ENCODE assay signal across 8 mouse cellular contexts in the genomic region with DNA sequence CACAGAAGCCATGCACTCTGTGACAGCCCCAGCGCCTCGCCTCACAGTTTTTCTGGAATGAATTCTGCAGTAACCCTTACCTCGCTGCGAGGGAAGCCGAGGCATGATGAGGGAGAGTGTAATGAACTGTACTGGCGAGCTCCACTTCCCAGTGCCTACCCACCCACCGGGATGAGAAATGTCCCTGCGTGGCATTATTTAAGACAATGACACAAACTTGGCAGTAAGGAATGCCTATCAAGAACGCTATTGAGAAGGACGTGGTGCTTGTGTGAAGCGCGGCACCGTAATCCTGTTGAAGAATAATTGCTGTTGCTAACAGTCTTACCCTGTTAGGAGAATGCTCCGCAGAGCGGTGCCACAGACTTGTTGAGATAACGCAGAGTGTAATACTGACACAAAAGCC. TPM values are rescaled to one million over a fixed set of nuclear protein-coding genes. Genes with fewer than 3 reads are reported as not detected.
DNase-seq lines count a peak whose midpoint lies in the region; ATAC-seq and TF ChIP-seq lines count a peak whose summit lies in the region.

No protein-coding gene starts in this region.

- 4% methylated on average over 16 of the region's 16 CpGs for WGBS in forebrain, embryonic 16.5 days
- 50% methylated on average over 16 of the region's 16 CpGs for WGBS in limb, embryonic 15.5 days
- WGBS in liver, embryonic 11.5 days = 66% methylated on average over 16 of the region's 16 CpGs

- in situ Hi-C loops in Patski (cut with MboI; ENCODE audit: low pct_unique_long_range_greater_than_20kb) = loop anchor here (25.0 kb wide), 1 partner anchor 1990 kb away; no protein-coding TSS in a partner anchor

- peak; percentile 86 for DNase-seq in heart, adult 11 months
- DNase-seq in heart, adult 8-10 months (ENCODE audit: low spot score) = no peak
- no peak for DNase-seq in Patski (ENCODE audit: low read depth, low spot score)
- DNase-seq in thymus, postnatal 14 days = no peak
- no peak for DNase-seq in liver, embryonic 11.5 days (ENCODE audit: low spot score)

- peak; percentile 80 for ATAC-seq in Patski
- ATAC-seq in forebrain, embryonic 16.5 days = peak; percentile 90
- ATAC-seq in limb, embryonic 15.5 days (ENCODE audit: insufficient number of reproducible peaks, low FRiP score, low TSS enrichment, low read depth) = no peak
- ATAC-seq in CD4-positive, CD25-positive, alpha-beta regulatory T cell, adult 4 months = no peak
- ATAC-seq in liver, embryonic 11.5 days (replicated peaks; ENCODE audit: low FRiP score) = no peak

- no peaks in the 10 kb centered on the region for H3K27me3 ChIP-seq in Patski
- no peaks in the 10 kb centered on the region for H3K27me3 ChIP-seq in forebrain, embryonic 16.5 days (replicated peaks; ENCODE audit: control insufficient read depth, insufficient read depth, low read length)
- no peaks in the 10 kb centered on the region for H3K27me3 ChIP-seq in limb, embryonic 15.5 days
- H3K27me3 ChIP-seq in liver, embryonic 11.5 days (replicated peaks; ENCODE audit: control insufficient read depth, insufficient read depth, low read length) = no peaks in the 10 kb centered on the region

- peak overlapping the region; percentile 65 for H3K9ac ChIP-seq in forebrain, embryonic 16.5 days (replicated peaks; ENCODE audit: low read depth, low read length)
- no peak overlapping the region for H3K9ac ChIP-seq in limb, embryonic 15.5 days
- H3K9ac ChIP-seq in liver, embryonic 11.5 days (ENCODE audit: low read depth, low read length) = no peak overlapping the region

- H3K4me3 ChIP-seq in forebrain, embryonic 16.5 days (replicated peaks; ENCODE audit: low read length) = peak overlapping the region; percentile 45
- no peak overlapping the region for H3K4me3 ChIP-seq in limb, embryonic 15.5 days
- H3K4me3 ChIP-seq in liver, embryonic 11.5 days (ENCODE audit: low read depth, low read length) = no peak overlapping the region

- POLR2A ChIA-PET in Patski (lab: Charles Lee) = no interaction called here

- H3K4me1 ChIP-seq in forebrain, embryonic 16.5 days (replicated peaks; ENCODE audit: control insufficient read depth, insufficient read depth, low read length) = peaks cover 26% of the 10 kb centered on the region
- peaks cover 27% of the 10 kb centered on the region for H3K4me1 ChIP-seq in limb, embryonic 15.5 days
- H3K4me1 ChIP-seq in liver, embryonic 11.5 days (replicated peaks; ENCODE audit: control insufficient read depth, insufficient read depth, low read length) = peaks cover 3% of the 10 kb centered on the region; the same call in 1 of the 2 replicates

- H3K36me3 ChIP-seq in forebrain, embryonic 16.5 days (ENCODE audit: control insufficient read depth, insufficient read depth) = no peaks in the 10 kb centered on the region
- H3K36me3 ChIP-seq in limb, embryonic 15.5 days = no peaks in the 10 kb centered on the region
- H3K36me3 ChIP-seq in liver, embryonic 11.5 days (ENCODE audit: control insufficient read depth, insufficient read depth, low read length) = no peaks in the 10 kb centered on the region

- peak overlapping the region; percentile 76 for H3K27ac ChIP-seq in forebrain, embryonic 16.5 days (ENCODE audit: low read length)
- no peak overlapping the region for H3K27ac ChIP-seq in limb, embryonic 15.5 days
- H3K27ac ChIP-seq in liver, embryonic 11.5 days (ENCODE audit: low read depth, low read length) = no peak overlapping the region

- peak overlapping the region; percentile 78 for H3K4me2 ChIP-seq in forebrain, embryonic 16.5 days (ENCODE audit: low read length)
- H3K4me2 ChIP-seq in limb, embryonic 15.5 days = 0 out of 2 replicates have a peak overlapping the region, but pooled peaks have one; percentile 10
- H3K4me2 ChIP-seq in liver, embryonic 11.5 days = no peak overlapping the region

- no peak for TF ChIP-seq CTCF in Patski (IDR thresholded peaks at IDR 0.05)

- CTCF ChIA-PET in Patski (lab: Charles Lee) = interaction anchor here (1.1 to 2.2 kb wide), 4 partner anchors 9 to 22 kb away, joined by 3 to 8 read pairs (median 4); no protein-coding TSS in a partner anchor

- no peaks in the 10 kb centered on the region for H3K9me3 ChIP-seq in forebrain, embryonic 16.5 days (ENCODE audit: control insufficient read depth, low read length)
- H3K9me3 ChIP-seq in limb, embryonic 15.5 days = no peaks in the 10 kb centered on the region
- no peaks in the 10 kb centered on the region for H3K9me3 ChIP-seq in liver, embryonic 11.5 days (ENCODE audit: control insufficient read depth, low read length)

RNA-seq across cellular contexts. Expression of a gene that starts 13.2 kb away (rescaled TPM):
- total RNA-seq in heart, adult 8-10 months (2022) = 10 to 100 TPM; 49.7 to 58.2 (median 51.3) TPM
- polyA plus RNA-seq in Patski (2021) = 107 TPM
- polyA plus RNA-seq in forebrain, embryonic 16.5 days (2015; fragmentation: Nextera tagmentation; extraction: Ambion mirVana) = 132 and 139 TPM in 2 replicates
- polyA plus RNA-seq in limb, embryonic 15.5 days (2015; fragmentation: Nextera tagmentation; extraction: Ambion mirVana) = 69.0 and 84.6 TPM in 2 replicates
- not detected for polyA plus RNA-seq in CD4-positive, CD25-positive, alpha-beta regulatory T cell, adult 4 months (2017; shearing (Covaris generic))
- 27.4 and 27.7 TPM in 2 replicates for polyA plus RNA-seq in liver, embryonic 11.5 days (2014; fragmentation: Nextera tagmentation; extraction: Ambion mirVana)

Comparison
In these comparisons a context has a peak if more than half of its experiments do, and no peak if none do; other contexts are left out.
1. ATAC-seq: peak in Patski (single experiment) and forebrain, embryonic 16.5 days (single experiment); none in limb, embryonic 15.5 days (single experiment), CD4-positive, CD25-positive, alpha-beta regulatory T cell, adult 4 months (single experiment) and liver, embryonic 11.5 days (single experiment).
2. RNA of a gene that starts 13.2 kb away (polyA plus RNA-seq): 132 to 139 TPM in forebrain, embryonic 16.5 days, 107 TPM in Patski (single experiment), 69.0 to 84.6 TPM in limb, embryonic 15.5 days and 27.4 to 27.7 TPM in liver, embryonic 11.5 days; not detected in CD4-positive, CD25-positive, alpha-beta regulatory T cell, adult 4 months; every median in the first group is over 10 times any median in the second.